Mouse (Mus musculus) CH12.LX (cell line): ENCODE measurements around the gene Cry2. TPM values are rescaled to one million over a fixed set of nuclear protein-coding genes. Genes with fewer than 3 reads are reported as not detected.

ENCODE experiments used
- DNase-seq: peaks from one replicate; pipeline ENCODE4 v3.0.0-alpha.2; 2013; ENCODE audit errors: extremely low read depth
- H3K27ac ChIP-seq: 2 replicates; pipeline ENCODE4 v1.5.1; 2012; ENCODE audit warnings: low read depth, mild to moderate bottlenecking, control low read depth, moderate library complexity; ENCODE audit not compliant: insufficient read depth
- H3K27me3 ChIP-seq: replicated peaks from 2 replicates; pipeline ENCODE3; 2012; ENCODE audit warnings: inconsistent platforms
- H3K36me3 ChIP-seq, 2 experiments: replicated peaks in 1 of 2; 2 replicates each; pipeline versions ENCODE3 to v1.6.1; 2012; ENCODE audit warnings: inconsistent platforms in 1 of 2, low read length in 1 of 2, mild to moderate bottlenecking in 1 of 2, mixed read lengths in 1 of 2, moderate library complexity in 1 of 2; ENCODE audit not compliant: control insufficient read depth in 1 of 2, insufficient read depth in 1 of 2
- H3K4me1 ChIP-seq, 2 experiments: 2 replicates each; pipeline ENCODE4 v1.6.1; 2012; ENCODE audit warnings: inconsistent platforms in 1 of 2, moderate library complexity in 1 of 2; ENCODE audit not compliant: insufficient read depth in 2 of 2, control insufficient read depth in 1 of 2
- H3K4me2 ChIP-seq: 2 replicates; pipeline ENCODE4 v1.6.1; 2012; ENCODE audit warnings: low read depth, mild to moderate bottlenecking, control low read depth; ENCODE audit not compliant: poor library complexity, insufficient read depth, severe bottlenecking
- H3K4me3 ChIP-seq, 3 experiments: fragments of 150-350 bp in 1 of 3; sonication (generic) in 1 of 3; replicated peaks in 1 of 3; 2 replicates each; pipeline versions ENCODE3 to v1.5.1; 2011 to 2012; ENCODE audit warnings: low read depth in 2 of 3, low read length in 2 of 3, mild to moderate bottlenecking in 2 of 3, moderate library complexity in 2 of 3, control low read depth in 1 of 3, improper control_type of control experiment in 1 of 3, inconsistent platforms in 1 of 3, mixed read lengths in 1 of 3; ENCODE audit not compliant: poor library complexity in 1 of 3
- H3K79me2 ChIP-seq: replicated peaks from 2 replicates; pipeline ENCODE4 v1.6.1; 2012; ENCODE audit warnings: mild to moderate bottlenecking, moderate library complexity; ENCODE audit not compliant: control insufficient read depth, poor library complexity, insufficient read depth, severe bottlenecking; ENCODE audit errors: extremely low read depth
- H3K9ac ChIP-seq: 2 replicates; pipeline ENCODE4 v1.6.1; 2012; ENCODE audit warnings: low read depth, mild to moderate bottlenecking, control low read depth, moderate library complexity; ENCODE audit not compliant: insufficient read depth
- H3K9me3 ChIP-seq: replicated peaks from 2 replicates; pipeline ENCODE3; 2012; ENCODE audit warnings: low read length, inconsistent platforms, mixed read lengths
- BHLHE40 ChIP-seq: IDR thresholded peaks from 2 replicates; pipeline ENCODE4 v1.6.1; 2011; ENCODE audit warnings: mild to moderate bottlenecking, low read depth, low read length, improper control_type of control experiment
- CHD1 ChIP-seq: IDR thresholded peaks from 2 replicates; pipeline ENCODE4 v1.6.1; 2012; ENCODE audit warnings: low read depth, low read length, improper control_type of control experiment, inconsistent platforms
- CHD2 ChIP-seq: IDR thresholded peaks from 2 replicates; pipeline ENCODE4 v1.6.1; 2011; ENCODE audit warnings: low read length, improper control_type of control experiment
- E2F4 ChIP-seq: IDR thresholded peaks from 2 replicates; pipeline ENCODE4 v1.6.1; 2011; ENCODE audit warnings: low read depth, low read length, improper control_type of control experiment; ENCODE audit not compliant: insufficient replicate concordance
- ELF1 ChIP-seq: IDR thresholded peaks from 2 replicates; pipeline ENCODE4 v1.6.1; 2014; ENCODE audit warnings: low read depth, mild to moderate bottlenecking, inconsistent platforms, low read length, improper control_type of control experiment
- EP300 ChIP-seq: IDR thresholded peaks from 2 replicates; pipeline ENCODE4 v1.6.1; 2011; ENCODE audit warnings: low read length, improper control_type of control experiment
- ETS1 ChIP-seq: conservative IDR thresholded peaks from 2 replicates; pipeline ENCODE4 v1.6.1; 2012; ENCODE audit warnings: low read depth, mild to moderate bottlenecking, inconsistent platforms, low read length, improper control_type of control experiment, moderate library complexity
- GABPA ChIP-seq: IDR thresholded peaks from 2 replicates; pipeline ENCODE4 v1.6.1; 2012; ENCODE audit warnings: low read depth, low read length, improper control_type of control experiment, inconsistent platforms; ENCODE audit not compliant: insufficient replicate concordance
- HCFC1 ChIP-seq: IDR thresholded peaks from 2 replicates; pipeline ENCODE4 v1.6.1; 2012; ENCODE audit warnings: low read depth, mild to moderate bottlenecking, inconsistent platforms, low read length, improper control_type of control experiment
- JUND ChIP-seq: conservative IDR thresholded peaks from 2 replicates; pipeline ENCODE4 v1.6.1; 2011; ENCODE audit warnings: low read depth, low read length, improper control_type of control experiment
- KAT2A ChIP-seq: IDR thresholded peaks from 2 replicates; pipeline ENCODE4 v1.6.1; 2012; ENCODE audit warnings: low read length, improper control_type of control experiment, inconsistent platforms; ENCODE audit not compliant: insufficient replicate concordance
- MAFK ChIP-seq: IDR thresholded peaks from 2 replicates; pipeline ENCODE4 v1.6.1; 2011; ENCODE audit warnings: low read length, improper control_type of control experiment; ENCODE audit not compliant: insufficient replicate concordance
- MAX ChIP-seq: IDR thresholded peaks from 2 replicates; pipeline ENCODE4 v1.6.1; 2011; ENCODE audit warnings: low read length, improper control_type of control experiment
- MAZ ChIP-seq: IDR thresholded peaks from 2 replicates; pipeline ENCODE4 v1.6.1; 2012; ENCODE audit warnings: low read depth, mild to moderate bottlenecking, inconsistent platforms, low read length, improper control_type of control experiment, moderate library complexity
- NELFE ChIP-seq: IDR thresholded peaks from 2 replicates; pipeline ENCODE4 v1.6.1; 2011; ENCODE audit warnings: low read depth, low read length, improper control_type of control experiment
- NRF1 ChIP-seq: IDR thresholded peaks from 2 replicates; pipeline ENCODE4 v1.6.1; 2014; ENCODE audit warnings: low read depth, mild to moderate bottlenecking, inconsistent platforms, low read length, improper control_type of control experiment, moderate library complexity
- PAX5 ChIP-seq: IDR thresholded peaks from 2 replicates; pipeline ENCODE4 v1.6.1; 2012; ENCODE audit warnings: low read length, inconsistent platforms, mixed read lengths
- POLR2A ChIP-seq: IDR thresholded peaks from 2 replicates; pipeline ENCODE4 v1.6.1; 2011; ENCODE audit warnings: low read depth, mild to moderate bottlenecking, improper control_type of control experiment, low read length
- POLR2AphosphoS2 ChIP-seq: IDR thresholded peaks from 2 replicates; pipeline ENCODE4 v1.6.1; 2011; ENCODE audit warnings: low read depth, low read length, improper control_type of control experiment
- RAD21 ChIP-seq: IDR thresholded peaks from 2 replicates; pipeline ENCODE4 v1.6.1; 2011; ENCODE audit warnings: low read depth, mild to moderate bottlenecking, low read length, improper control_type of control experiment, moderate library complexity
- SIN3A ChIP-seq: IDR thresholded peaks from 2 replicates; pipeline ENCODE4 v1.6.1; 2012; ENCODE audit warnings: low read length, improper control_type of control experiment, inconsistent platforms
- SMC3 ChIP-seq: IDR thresholded peaks from 2 replicates; pipeline ENCODE4 v1.6.1; 2011; ENCODE audit warnings: low read depth, low read length, improper control_type of control experiment
- TBP ChIP-seq: conservative IDR thresholded peaks from 2 replicates; pipeline ENCODE4 v1.6.1; 2011; ENCODE audit warnings: low read depth, low read length, improper control_type of control experiment
- TCF12 ChIP-seq: IDR thresholded peaks from 2 replicates; pipeline ENCODE4 v1.6.1; 2014; ENCODE audit warnings: low read depth, mild to moderate bottlenecking, inconsistent platforms, low read length, improper control_type of control experiment
- USF1 ChIP-seq: IDR thresholded peaks from 2 replicates; pipeline ENCODE4 v1.6.1; 2014; ENCODE audit warnings: low read depth, mild to moderate bottlenecking, inconsistent platforms, low read length, improper control_type of control experiment
- ZC3H11A ChIP-seq: IDR thresholded peaks from 2 replicates; pipeline ENCODE4 v1.6.1; 2012; ENCODE audit warnings: low read depth, mild to moderate bottlenecking, inconsistent platforms, low read length, improper control_type of control experiment
- ZKSCAN1 ChIP-seq: IDR thresholded peaks from 2 replicates; pipeline ENCODE4 v1.6.1; 2012; ENCODE audit warnings: low read depth, inconsistent platforms, low read length, improper control_type of control experiment, borderline replicate concordance
- ZMIZ1 ChIP-seq: IDR thresholded peaks from 2 replicates; pipeline ENCODE4 v1.6.1; 2012; ENCODE audit warnings: low read depth, mild to moderate bottlenecking, inconsistent platforms, low read length, improper control_type of control experiment
- ZNF384 ChIP-seq: IDR thresholded peaks from 2 replicates; pipeline ENCODE4 v1.6.1; 2012; ENCODE audit warnings: low read depth, low read length, improper control_type of control experiment, inconsistent platforms
- dilution Hi-C: fragments of 300-500 bp; cut with MboI; formaldehyde crosslinking; loops from 2 replicates; pipeline ENCODE4 v1.14.3; 2020; ENCODE audit warnings: low sequenced_read_pairs; ENCODE audit not compliant: extremely low pct_unique_long_range_greater_than_20kb, extremely low pct_ligation_motif_present
- in situ Hi-C: fragments of 300-500 bp; cut with MboI; formaldehyde crosslinking; loops from 3 replicates; pipeline ENCODE4 v1.14.3; 2019; ENCODE audit warnings: low sequenced_read_pairs, low pct_ligation_motif_present, low pct_unique_long_range_greater_than_20kb, mixed read lengths
- polyA plus RNA-seq: library from polyadenylated mRNA; unstranded; fragments of >175 nt; gene quantifications from 2 replicates; pipeline ENCODE4 v1.2.1, GENCODE M21; 2012; ENCODE audit warnings: low read depth; ENCODE audit not compliant: insufficient read length
- total RNA-seq, 2 experiments: library from RNA; depleted of rRNA; stranded (reverse); fragments of 300-350 nt in 1 of 2; fragments of >200 nt in 1 of 2; gene quantifications; 2 replicates each; pipeline ENCODE4 v1.2.3; 2012 to 2014

The Cry2 gene
- total and polyA plus RNA-seq, 3 experiments = 4.3 to 15.9 (median 12.7) TPM

DNA sequence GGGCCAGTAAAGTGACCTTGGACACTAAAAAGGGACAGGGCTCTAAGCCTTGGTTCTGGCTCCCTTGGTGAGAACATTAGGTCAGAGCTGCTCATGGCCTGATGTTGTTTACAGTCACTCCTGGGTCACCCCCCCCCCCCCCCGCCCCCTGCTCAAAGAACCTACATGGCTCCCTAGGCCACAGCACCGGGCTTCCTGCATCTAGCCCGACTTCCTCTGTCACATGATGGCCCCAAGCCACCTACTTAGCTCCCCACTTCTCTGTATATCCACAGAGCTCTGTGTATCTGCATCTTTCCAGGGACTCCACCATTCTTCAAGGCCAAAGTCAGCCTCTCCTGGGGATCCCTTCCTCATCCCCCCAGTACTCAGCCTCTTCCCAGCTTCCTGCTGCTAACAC is 21.9 kb upstream of the Cry2 start:
- in situ Hi-C loops (no loop called here), dilution Hi-C loops (no loop called here)
- H3K36me3 ChIP-seq = peaks cover 19 to 50% of the 10 kb centered on the region in 2 experiments
- no peaks in the 10 kb centered on the region for H3K9me3 ChIP-seq
- H3K79me2 ChIP-seq = peaks cover 6% of the 10 kb centered on the region
- H3K4me3 ChIP-seq = no peak overlapping the region
- no peak overlapping the region for H3K9ac ChIP-seq
- H3K27ac ChIP-seq = no peak overlapping the region
- H3K4me1 ChIP-seq = peaks cover 23 to 45% of the 10 kb centered on the region in 2 experiments
- DNase-seq = no peak
- no peak for TF ChIP-seq TBP
- TF ChIP-seq CHD2 = no peak
- no peak for TF ChIP-seq POLR2A
- TF ChIP-seq MAFK = no peak
- no peak for TF ChIP-seq SIN3A
- no peak for TF ChIP-seq MAZ
- TF ChIP-seq CHD1 = no peak
- TF ChIP-seq JUND = no peak
- no peak for TF ChIP-seq ZNF384
- no peak for TF ChIP-seq ETS1
- no peak for TF ChIP-seq MAX
- no peak for TF ChIP-seq USF1
- TF ChIP-seq NRF1 = no peak
- TF ChIP-seq TCF12 = no peak
- TF ChIP-seq NELFE = no peak
- peaks cover 9% of the 10 kb centered on the region for H3K27me3 ChIP-seq
- no peak overlapping the region for H3K4me2 ChIP-seq

DNA sequence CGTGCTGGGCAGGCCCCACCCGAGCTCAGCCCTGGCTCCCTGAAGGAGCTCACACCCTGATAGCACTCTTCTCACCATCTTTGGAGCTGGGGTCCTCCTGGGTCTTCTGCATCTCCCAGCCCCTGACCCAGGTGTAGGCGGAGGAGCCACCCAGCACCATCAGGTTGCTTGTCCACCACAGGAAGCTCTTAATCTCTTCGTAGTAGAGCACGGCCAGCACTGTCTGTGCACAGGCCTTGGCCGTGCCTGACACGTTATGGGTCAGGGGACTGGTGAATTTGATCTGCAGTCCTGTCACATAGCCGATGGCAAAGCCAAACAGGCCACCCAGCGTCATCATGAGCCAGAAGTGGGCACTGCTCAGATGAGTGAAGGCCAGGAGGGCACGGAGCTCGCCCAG is 20.3 kb upstream of the Cry2 start:
- Histone ChIP-seq H3K4me1 (peaks cover 18 to 36% of the 10 kb centered on the region in 2 experiments), H3K9me3 (no peaks in the 10 kb centered on the region), H3K27ac (no peak overlapping the region), H3K4me2 (no peak overlapping the region), H3K4me3 (no peak overlapping the region), H3K36me3 (peaks cover 19 to 50% of the 10 kb centered on the region in 2 experiments), H3K79me2 (peaks cover 6% of the 10 kb centered on the region), H3K27me3 (no peaks in the 10 kb centered on the region), H3K9ac (no peak overlapping the region)
- TF ChIP-seq CHD1 (no peak), SMC3 (no peak), GABPA (no peak), POLR2AphosphoS2 (no peak), RAD21 (no peak), ZC3H11A (no peak), PAX5 (no peak), EP300 (no peak), E2F4 (no peak), HCFC1 (no peak), NRF1 (no peak), KAT2A (no peak), ELF1 (no peak), SIN3A (no peak), ZKSCAN1 (no peak), BHLHE40 (no peak), ZMIZ1 (no peak), CHD2 (no peak)
- DNase-seq = no peak
- in situ Hi-C loops (no loop called here), dilution Hi-C loops (no loop called here)
